Mouse (Mus musculus): Measurements from ENCODE around the gene Glcci1.

DNA sequence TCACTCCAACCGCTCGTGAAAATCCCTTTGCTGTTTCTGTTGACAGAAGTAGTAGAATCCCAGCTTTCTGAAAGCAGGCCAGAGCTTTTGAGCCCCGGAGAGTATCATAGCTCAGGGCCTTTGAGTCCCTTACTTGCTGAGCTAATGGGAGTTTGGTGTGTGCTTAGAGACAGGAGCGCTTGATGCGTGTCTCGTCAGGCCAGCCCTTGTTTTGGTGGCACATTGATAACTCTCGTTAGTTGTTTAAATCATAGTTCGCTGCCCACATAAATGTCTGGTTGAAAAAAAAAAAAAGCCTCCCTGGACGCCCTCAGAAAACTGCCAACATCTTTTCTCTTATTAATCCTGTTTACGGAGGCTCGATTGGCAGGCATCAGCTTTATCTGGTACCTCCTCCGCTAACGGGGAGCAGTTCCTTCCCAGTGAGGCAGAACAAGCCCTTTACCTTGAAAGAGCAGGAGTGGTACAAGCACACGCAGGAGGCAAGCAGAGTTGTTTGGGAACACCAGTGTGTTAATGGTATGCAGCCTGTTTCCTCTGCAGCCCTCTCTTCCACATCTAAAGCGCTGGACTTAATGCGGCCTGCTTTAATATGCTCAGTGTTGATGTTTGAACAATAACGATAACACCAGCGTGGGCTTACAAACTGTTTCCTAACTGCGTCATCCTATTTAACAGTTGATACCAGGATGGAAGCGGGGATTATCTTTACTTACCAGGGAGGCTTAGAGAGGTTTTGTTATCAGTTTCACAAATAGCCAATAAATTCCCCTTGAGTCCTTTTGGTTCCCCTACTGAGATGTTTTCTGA is 22.2 kb upstream of the Glcci1 start:
- TF ChIP-seq CTCF (IDR thresholded peaks at IDR 0.05; ENCODE audit: control insufficient read depth, insufficient read depth, insufficient replicate concordance, low read depth, low read length) (no peak), POLR2A (IDR thresholded peaks at IDR 0.05; ENCODE audit: control insufficient read depth, low read depth, low read length) (no peak)

All from testis, adult 2 months (tissue).